Mouse (Mus musculus): ENCODE data around the gene Mmp15.
A peak's percentile ranks its signal among the peaks of the same experiment; 100 is the strongest.

The Mmp15 gene

DNA sequence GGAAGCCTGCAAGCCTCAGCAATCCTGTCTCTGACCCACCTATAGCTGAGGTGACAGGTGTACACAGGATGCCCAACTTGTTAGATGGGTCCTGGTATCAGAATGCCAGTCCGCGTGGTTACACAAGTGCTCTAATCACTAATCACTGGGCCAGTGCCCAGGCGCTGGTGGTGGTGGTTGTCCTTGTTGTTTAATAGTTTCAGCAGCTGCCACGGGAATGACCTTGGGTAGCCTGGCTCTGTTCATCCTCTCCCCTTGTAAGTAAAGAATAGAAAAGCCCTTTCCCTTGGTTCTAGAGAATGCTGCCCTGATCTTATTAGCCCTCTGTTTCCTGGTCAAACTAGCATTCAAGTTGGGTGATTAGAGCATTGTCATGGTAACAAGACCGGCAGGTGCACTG lies 10.3 kb upstream of the Mmp15 start:
- DNase-seq (ENCODE audit: low spot score in 2 of 2), result peak; percentile 49 to 70

DNA sequence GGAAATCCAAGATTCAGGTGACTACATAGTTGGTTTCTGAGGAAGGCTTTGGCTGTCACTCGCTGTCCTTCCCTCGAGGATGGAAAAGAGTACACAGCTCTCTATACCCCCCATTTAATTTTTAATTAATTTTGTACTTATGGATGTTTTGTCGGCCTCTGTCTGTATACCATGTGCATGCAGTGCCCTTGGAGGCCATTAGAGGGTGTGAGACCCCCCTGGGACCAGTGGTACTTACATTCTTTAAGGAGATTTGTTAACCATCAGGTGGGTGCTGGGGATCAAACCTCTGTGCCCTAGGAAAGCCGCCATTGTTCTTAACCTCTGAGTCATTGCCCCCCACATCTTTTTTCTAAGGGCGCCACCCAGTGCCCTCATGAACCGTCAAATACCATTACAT lies 7.4 kb upstream of the Mmp15 start:
- DNase-seq (ENCODE audit: low spot score in 2 of 2), result no peak

DNA sequence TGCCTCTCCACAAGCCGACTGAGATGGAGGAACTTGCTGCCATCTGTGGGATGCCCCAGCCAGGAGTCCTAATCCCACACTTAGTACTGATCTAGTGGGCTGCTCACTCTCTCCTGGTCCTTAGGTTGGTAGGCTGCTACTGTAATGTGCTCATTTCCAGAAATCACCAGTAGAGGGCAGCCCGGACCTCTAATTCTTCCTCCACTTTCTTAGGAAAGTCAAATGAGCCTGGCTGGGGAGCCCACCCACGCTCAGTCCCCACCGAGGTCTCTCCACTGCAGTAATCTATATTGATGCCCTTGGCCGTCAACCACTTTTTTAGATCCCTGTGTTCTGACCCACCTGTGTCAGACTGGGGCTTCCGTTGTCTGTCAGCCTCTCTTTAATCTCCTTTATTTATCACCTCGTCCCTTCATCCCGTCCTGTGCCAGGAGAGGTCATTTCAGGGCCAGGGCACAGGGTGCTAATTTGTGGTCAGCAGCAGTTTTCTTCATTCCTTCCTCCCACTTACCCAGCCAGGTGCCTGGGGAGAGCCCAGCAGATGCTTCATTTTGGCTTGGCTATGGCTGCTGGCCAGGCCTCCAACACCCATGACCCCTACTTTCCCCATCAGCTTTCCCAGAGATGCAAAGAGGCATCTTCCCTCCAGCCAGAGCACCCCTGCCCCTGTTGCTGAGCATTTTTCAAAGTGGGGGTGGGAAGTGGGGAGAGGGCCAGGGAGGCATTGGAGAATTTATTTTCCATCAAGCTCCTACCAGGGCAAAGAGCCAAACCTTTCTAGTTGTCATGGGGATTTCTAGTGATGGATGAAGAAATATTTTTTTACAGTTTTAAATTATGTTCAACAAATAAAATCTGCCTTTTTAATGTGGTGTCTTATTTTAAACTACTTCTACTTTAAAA lies 5.2 kb upstream of the Mmp15 start:
- DNase-seq (ENCODE audit: low spot score in 2 of 2), result peak; percentile 34 to 72

DNA sequence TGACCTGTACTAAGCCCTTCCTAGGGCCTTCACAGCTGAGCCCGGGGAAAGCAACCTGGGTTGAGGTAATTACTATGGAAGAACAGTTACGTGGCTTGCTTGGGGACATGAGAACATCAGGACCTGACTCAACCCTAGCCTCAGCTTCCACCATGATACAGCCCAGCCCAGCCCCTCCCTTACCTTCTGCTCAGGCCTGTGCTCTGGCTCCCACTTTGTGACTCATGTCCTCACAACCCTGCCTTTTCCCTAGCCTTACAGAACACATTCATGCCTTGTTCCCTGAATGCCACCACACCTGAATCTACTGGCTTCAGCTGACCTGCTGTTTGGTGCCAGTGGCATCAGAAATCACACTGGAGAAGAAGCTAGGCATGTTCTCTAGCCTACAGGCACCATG lies 3.7 kb upstream of the Mmp15 start:
- DNase-seq (ENCODE audit: low spot score in 2 of 2), result no peak

DNA sequence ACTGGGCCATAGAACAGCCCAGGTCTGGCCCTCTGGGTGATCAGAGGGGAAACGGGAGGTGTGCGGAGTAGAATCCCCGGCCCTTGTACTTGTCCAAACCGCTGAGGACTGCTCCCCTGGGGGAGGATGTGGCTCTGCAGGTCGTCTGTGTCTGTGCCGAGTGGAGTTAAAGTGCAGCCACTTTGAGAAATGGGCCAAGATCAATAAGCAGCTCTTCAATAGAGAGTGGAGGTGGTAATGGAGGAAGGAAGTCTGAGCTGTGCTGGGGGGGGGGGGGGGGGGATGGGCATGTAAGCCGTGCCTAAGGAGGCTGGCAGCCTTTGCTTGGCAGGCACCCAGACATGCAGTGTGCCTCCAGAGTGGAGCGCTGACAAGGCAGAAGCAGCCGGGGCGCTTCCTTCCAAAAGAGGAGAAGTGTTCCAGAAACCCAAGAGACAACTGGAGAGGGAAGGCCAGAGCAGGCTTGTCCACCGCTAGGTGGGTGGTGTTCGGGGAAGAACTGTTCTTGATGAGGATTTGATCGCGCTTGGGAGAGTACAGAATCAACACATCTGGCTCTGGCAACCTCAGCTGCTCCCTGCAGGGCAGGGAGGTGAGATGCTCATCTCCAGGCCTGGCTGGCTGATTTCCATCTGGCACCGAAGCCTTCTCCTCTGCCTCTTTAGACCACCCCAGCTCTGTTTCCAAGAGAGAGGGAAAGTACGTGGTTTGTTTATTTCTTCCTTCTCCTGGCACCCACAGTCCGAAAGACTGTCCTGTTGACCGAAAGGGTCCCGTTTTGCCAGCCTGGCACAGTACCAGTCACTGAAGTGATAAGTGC lies 3.0 kb upstream of the Mmp15 start:
- peak; percentile 58 to 64 for DNase-seq (ENCODE audit: low spot score in 2 of 2)

DNA sequence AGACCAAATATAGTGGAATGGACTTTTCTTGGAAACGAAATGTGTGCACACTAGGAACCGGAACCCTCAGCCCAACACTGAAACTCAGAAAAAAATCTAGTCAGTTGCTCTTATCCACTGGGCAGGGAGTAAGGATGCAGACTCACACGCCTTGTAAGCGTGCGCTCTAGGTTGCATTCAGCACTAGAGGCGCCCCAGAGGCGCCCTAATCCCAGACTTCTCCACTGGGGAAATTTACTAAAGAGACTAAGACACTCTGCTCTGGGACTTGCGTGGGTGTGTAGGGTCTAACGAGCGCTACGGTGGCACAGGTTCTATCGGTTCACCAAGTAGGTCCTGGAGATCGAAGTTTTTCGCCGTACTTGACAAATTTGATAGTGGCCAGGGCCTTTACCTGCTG lies 607 bp upstream of the Mmp15 start:
- DNase-seq (ENCODE audit: low spot score in 2 of 2), result no peak

DNA sequence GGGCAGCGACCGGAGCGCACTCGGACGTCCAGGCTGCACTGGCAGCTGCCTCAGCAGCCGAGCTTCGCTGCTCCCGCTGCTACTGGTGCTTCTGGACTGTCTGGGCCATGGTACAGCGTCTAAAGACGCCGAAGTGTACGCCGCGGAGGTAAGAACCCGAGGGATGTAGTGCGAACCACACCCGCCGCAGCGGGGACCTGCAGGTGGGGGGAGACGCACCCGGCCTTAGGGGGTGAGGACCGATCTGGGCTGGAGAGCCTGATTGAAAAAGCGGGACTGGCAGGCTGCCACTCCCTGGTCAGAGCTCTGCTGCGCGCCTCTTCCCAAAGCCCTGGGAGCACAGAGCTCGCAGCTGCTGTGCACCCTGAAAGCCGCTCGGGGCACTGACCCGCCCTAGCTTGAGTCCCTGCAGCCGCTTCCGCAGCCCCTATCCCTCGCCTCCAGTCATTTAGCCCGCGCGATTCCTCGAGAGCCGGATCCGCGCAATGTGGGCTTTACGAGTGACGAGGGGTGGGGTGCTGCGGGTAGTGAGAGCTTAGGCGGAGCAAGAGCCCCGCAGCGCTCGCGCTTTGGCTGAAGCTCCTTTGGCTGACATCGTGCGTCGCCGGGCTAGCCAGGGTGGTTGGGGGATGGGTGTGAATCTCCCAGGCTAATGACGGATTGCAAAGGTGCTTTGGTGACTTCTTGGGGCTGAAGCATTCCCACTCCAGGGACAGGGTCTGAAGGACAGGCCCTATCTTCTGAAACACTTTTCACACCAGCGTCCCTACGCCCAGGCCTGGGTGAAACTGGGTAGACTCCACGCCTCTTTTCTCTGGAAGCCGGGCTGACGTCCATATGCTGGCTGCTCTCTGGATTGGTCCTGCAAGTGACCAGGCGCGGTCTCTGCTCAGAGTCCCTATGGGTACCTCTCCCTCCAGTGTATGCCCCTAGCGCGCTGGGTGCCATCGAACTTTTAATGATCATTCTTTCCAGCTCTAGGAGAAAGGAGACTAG lies 1.1 kb downstream of the Mmp15 start:
- peak; percentile 48 to 57 for DNase-seq (ENCODE audit: low spot score in 2 of 2)

DNA sequence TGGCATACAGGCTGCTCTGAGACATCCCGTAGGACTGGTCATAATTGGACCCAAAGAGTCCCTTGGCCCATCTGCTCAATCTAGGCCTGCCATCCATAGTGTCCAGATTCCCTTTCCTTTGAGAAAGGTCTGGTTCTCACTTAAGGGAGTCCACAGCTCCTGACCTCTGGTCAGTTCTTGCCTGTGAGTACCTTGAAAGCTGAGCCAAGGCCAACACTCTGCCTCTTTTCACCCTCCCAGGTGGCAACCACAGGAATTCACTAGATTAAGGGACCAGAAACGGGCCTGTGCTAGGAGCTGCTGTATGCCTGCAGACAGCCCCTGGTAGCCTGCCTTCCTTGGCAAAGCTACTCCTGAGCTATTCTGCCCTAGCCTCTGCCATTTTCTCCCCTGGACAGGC lies 2.5 kb downstream of the Mmp15 start:
- no peak for DNase-seq (ENCODE audit: low spot score in 2 of 2)

DNA sequence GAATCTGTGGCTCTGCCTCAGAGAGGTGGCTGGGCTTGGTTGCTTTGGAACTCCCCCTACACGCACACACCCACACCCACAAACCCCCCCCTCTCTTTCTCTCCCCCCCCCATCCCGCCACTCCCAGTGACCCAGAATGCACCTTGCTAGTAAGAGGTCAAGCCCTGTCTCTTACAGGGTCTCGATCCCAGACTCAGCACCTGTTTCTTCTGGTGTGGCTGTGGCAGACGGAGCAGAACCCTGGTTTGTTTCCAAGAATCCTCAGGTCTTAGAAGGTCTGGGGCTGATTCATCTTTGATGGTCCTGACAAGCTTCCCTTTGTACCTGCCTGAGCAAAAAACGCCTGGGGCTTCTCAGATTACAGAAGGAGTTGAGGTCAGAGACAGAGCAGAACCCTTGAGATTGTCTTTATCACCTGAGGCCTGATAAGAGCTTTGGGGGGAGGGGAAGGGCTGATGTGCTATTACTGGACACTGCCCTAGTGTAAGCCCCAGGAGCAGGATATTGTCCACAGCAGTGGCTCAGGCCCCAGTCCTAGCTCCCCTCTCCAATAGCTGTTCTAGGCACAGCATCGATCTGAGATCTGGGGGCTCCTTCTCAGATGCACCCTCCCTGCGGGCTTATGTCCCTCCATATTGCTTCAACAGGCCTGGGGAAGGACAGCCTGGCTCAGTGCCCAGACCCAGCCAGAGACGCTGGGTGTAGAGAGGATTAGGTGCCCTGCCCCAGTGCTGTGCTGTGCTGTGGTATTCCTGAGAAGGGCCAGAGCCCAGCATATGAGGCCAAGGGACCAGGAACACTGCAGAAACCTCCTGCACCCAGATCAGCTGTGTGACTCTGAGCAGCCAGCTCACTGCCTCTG lies 6.7 kb downstream of the Mmp15 start:
- no peak for DNase-seq (ENCODE audit: low spot score in 2 of 2)

DNA sequence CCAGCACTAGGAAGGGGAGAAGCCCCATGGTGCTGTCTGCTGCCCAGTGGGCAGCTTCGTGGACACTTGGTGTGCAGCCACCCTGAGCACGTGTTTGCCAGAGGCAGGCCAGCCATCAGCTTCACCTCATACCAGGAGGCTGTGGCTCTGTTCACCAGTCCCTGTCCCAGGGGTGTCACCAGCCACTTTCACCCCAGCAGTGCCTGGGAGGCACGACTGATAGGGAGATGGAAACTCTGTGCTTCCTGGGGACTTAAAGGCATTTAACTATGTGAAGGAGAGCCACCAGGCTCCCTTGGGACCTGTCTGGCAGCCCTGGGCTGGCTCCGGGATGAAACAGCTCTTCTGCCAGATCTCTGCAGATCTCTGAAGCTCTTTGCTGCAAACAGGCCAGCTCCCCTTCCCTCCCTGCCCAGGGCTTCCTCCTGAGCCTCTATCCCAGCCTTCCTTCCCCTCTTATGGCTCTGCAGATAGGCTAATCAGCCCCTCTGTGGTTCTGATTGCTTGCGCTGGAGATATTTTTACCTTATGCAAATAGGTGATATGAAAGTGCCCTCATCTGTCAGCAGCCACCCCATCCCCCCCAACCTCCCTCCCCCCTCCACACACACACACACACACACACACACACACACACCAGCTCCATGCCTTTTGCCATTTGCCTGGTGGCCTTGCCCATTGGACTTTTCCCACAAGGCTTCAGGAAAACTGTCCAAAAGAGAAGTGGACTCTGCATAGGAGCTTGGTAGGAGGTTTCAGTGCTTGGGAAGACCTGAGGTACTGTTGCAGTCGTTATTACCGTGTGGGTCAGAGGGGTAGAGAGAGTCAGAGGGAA lies 8.3 kb downstream of the Mmp15 start:
- no peak for DNase-seq (ENCODE audit: low spot score in 2 of 2)

DNA sequence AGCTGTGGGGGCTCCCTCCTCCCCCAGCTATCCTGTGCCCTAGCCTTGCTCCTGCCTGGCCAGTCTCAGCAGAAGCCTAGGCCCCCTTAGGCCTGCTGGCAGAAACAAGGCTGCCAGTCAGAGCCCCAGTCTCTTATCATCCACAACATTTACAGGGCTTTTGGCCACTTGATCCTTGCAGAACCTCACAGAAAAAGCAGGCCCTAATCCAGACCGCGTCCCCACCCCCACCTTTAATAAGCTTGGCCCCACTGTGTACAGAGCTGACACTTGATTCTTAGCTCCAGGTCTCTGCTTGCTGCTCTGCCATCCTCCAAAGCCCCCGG lies 8.9 kb downstream of the Mmp15 start:
- DNase-seq (ENCODE audit: low spot score in 2 of 2), result no peak

DNA sequence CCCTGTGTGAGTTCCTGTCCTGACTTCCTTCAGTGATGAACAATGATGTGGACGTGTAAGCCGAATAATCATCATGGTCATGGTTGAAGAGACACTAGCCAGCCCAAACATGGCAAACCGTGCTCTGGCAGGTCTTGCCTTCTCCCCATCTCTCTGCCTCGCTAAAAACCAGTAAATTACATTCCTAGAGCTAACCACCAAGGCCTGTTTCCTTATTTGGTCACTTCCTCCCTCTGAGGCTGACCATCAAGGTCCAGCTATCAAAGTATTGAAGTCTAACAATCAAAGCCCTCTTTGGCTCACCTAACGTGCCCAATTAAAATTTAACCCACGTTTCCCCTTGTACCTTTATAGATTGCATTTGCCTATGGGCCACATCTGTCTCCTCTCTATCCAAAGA lies 10.2 kb downstream of the Mmp15 start:
- DNase-seq (ENCODE audit: low spot score in 2 of 2), result no peak

DNA sequence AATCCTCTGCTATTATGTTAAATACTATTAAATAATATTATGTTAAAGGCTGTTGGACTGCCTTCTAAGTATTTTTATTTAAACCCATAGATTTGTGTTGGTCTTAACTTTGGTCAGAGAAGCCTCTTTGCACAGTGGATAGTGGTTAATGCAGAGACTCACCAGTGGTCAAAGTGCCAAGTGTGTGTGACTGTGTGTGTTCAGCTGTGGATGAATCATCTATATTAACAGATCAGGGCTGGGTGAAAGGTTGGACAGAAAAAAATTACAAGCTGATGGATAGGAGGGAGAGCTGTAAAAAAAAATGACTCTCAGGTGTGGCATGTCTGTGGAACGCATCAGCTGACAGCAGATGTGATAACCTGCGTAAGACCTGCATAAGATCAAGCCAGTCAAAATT lies 11.8 kb downstream of the Mmp15 start:
- DNase-seq (ENCODE audit: low spot score in 2 of 2), result no peak

DNA sequence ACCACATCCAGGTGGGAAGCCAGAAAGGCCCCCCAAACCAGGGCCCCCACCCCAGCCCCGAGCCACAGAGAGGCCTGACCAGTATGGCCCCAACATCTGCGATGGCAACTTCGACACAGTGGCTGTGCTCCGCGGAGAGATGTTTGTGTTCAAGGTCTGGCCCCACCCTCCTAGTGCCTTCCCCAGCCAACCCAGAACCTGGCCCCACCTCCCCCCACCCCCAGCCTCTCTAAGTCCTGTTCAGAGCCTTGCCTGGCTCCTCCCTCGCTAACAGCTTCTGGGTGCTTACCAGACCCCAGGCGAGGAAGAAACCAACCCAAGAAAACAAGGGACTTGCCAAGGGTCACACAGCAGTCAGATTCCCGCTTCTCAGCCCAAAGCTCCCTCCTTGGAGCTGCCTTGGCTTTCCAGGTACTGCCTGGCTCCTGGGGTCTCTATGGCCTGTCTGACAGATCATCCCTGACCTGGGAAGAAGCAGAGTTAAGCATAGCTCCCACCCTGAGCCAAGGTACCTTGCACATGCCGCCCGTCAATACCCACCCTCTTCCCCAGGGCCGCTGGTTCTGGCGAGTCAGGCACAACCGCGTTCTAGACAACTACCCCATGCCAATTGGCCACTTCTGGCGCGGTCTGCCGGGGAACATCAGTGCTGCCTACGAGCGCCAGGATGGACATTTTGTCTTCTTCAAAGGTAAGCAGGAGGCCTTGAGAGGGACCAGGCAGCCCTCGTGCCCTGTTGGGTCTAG lies 17.7 kb downstream of the Mmp15 start:
- no peak for DNase-seq (ENCODE audit: low spot score in 2 of 2)

DNA sequence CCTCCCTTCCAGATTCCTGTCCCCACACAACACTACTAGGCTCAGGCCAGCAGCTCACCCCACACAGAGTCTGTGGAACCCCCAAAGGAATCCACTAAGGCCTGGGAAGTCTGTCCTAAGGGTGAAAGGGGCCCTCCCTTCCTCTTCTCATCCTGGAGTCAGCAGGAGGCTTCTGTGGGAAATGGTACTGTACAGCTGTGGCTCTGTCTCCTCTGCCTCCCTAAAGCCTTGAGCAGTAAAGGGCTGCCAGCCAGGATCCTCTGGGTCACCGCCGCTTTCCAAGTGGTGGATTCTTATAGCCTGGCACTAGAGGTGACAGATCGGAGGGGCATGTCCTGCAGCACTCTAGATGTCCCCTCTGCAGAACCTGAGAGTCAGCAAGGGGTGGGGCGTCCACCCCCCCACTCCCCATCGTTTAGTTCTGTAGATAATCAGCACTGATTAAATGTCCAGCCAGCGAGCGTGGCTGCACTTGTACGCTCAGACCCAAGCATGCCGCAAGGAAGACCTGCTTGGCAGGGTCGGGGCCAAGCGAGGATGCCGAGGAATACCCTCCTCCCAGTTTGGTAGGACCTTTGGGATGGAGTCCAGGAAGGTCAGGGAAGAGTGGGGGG lies 21.4 kb downstream of the Mmp15 start:
- peak; percentile 50 to 68 for DNase-seq (ENCODE audit: low spot score in 2 of 2)

DNA sequence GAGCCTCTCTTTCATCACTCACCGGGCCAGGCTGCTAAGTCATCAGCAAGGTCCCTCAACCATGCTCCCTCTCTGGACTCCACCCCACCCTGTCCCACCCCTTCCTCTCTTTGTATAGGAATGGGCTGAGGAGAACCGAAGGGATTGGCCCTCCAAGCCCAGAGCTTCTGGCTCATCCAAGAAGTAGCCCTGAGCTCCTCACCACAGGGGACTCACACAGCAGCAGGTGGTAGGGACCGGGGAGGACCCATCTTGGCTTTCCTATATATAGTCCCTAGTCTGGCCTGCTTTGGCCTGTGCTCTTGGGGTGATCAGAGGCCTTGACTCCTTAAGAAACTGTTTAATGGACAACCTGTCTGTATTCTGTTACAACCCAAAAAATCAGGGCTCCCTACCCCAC lies 22.4 kb downstream of the Mmp15 start:
- no peak for DNase-seq (ENCODE audit: low spot score in 2 of 2)

DNA sequence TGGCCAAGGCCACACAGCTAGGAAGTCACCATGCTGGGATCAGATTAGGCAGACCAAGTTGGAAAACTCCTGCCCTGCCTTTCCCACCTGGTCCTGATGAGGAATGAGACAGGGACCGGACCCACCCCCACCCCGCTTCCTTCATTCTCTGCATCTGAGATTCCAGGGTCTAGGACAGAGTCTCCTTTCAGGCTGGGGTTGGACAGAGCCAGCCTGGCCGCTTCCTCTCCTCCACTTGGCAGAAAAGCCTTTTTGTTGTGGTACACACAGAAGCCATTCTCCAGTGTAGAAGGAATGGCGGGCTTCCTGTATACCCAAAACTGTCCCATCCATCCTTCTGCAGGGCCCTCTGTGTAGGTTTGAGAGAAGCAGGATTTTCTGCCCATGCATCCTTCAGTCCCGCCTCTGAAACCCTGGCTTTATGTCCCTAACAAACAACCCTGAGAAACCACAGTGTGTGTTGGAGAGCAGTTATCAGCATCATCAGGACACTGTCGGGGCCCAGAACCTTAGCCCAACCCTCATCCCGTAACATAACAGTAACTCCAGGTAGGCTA lies 23.4 kb downstream of the Mmp15 start:
- no peak for DNase-seq (ENCODE audit: low spot score in 2 of 2)

DNA sequence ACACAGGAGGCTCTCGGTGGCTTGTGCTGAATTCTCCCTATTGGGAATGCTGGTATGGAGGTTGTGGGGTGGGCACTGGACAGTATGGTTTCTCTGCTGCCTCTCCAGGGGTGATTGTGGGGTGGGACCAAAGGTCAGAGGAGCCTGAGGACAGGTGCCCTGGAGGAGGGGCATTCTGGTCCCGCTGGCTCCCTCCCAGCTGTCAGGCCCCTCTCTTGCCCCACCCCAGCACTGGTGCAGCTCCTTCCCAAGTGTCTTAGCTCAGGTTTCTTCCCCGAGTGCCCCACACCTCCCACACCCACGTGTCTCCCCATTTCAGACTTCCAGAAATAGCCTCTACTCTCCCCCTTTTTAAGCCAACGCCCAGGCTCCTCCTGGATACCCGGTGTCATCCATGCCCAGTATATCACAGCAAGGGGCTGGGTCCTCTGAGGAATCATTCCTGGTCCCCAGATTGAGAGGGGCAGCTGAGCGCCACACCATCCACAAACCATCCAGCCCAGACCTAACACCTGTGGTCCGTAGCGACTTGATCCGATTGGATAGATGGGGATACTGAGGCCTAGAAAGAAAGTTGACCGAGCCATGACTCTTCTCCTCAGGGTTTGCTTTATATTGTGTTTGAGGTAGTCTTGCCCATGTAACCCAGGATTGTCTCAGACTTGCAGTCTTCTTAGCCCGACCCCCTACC lies 24.4 kb downstream of the Mmp15 start:
- no peak for DNase-seq (ENCODE audit: low spot score in 2 of 2)
